Comparison of ENCODE assay signal across 11 mouse cellular contexts in the genomic region with DNA sequence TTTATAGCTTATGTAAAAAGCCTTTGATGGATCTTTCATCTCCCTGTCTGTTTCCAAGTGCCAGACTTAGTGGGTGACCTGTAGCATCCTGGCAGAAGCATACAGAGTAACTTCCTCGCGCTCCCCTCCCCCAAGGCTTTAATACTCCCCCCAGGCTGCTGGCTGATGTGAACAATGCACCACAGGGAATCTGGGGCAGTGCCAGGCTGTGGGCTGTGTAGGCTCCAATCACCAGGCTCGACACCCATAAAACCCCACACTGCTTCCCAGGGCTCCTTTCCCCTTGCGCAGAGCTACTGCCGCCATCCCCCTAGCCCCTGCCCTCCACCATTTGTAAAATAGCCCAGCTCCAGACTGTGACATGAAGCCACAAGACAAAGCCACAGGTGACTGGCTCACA. TPM values are rescaled to one million over a fixed set of nuclear protein-coding genes. Genes with fewer than 3 reads are reported as not detected.
DNase-seq lines count a peak whose midpoint lies in the region; ATAC-seq lines count a peak whose summit lies in the region.
"Had no signal": no experiment of that assay in that cellular context is flagged by ENCODE, and none has a peak within 500 bp of the region (broad histone marks: within the 10 kb centered on the region; RNA-seq: fewer than 3 reads in every experiment).

No protein-coding gene starts in this region.

- DNase-seq in NIH3T3 (ENCODE audit: low read depth), result peak; percentile 30
- peak; percentile 64 to 70 for DNase-seq in layer of hippocampus, postnatal 10 days (ENCODE audit: low spot score in 2 of 2)
- no peak for DNase-seq in MN1 (ENCODE audit: low spot score)
- DNase-seq in thymus, postnatal 4 days, result no peak
- DNase-seq: kidney, adult 18-20 months; thymus, adult 18-20 months had no signal

- no peaks in the 10 kb centered on the region for H3K9me3 ChIP-seq in embryonic facial prominence, embryonic 13.5 days
- no peaks in the 10 kb centered on the region for H3K9me3 ChIP-seq in midbrain, embryonic 16.5 days (replicated peaks; ENCODE audit: control insufficient read depth, low read length, poor library complexity, severe bottlenecking)
- H3K9me3 ChIP-seq: heart, embryonic 10.5 days; lung, embryonic 15.5 days had no signal

- H3K36me3 ChIP-seq in embryonic facial prominence, embryonic 13.5 days, result no peaks in the 10 kb centered on the region
- H3K36me3 ChIP-seq in midbrain, embryonic 16.5 days (ENCODE audit: control insufficient read depth, insufficient read depth, low read length), result no peaks in the 10 kb centered on the region
- H3K36me3 ChIP-seq: heart, embryonic 10.5 days; lung, embryonic 15.5 days had no signal

- 0 out of 2 replicates have a peak, but pooled peaks have one; percentile 43 for ATAC-seq in embryonic facial prominence, embryonic 13.5 days (ENCODE audit: insufficient number of reproducible peaks, insufficient read depth, low FRiP score, low TSS enrichment, low read depth)
- 0 out of 2 replicates have a peak, but pooled peaks have one; percentile 50 for ATAC-seq in midbrain, embryonic 16.5 days
- no peak for ATAC-seq in erythroid progenitor cell, adult 5-6 weeks (replicated peaks; ENCODE audit: low FRiP score, poor library complexity, severe bottlenecking)

- 39% methylated on average over 5 of the region's 5 CpGs for WGBS in embryonic facial prominence, embryonic 13.5 days
- WGBS in midbrain, embryonic 16.5 days, result 13% methylated on average over 5 of the region's 5 CpGs

- H3K27ac ChIP-seq in embryonic facial prominence, embryonic 13.5 days, result no peak overlapping the region
- peak overlapping the region; percentile 1; the same call in 1 of the 2 replicates for H3K27ac ChIP-seq in midbrain, embryonic 16.5 days (ENCODE audit: low read length)
- H3K27ac ChIP-seq: heart, embryonic 10.5 days; lung, embryonic 15.5 days had no signal

- H3K27me3 ChIP-seq in embryonic facial prominence, embryonic 13.5 days, result peaks cover 30% of the 10 kb centered on the region
- H3K27me3 ChIP-seq in midbrain, embryonic 16.5 days (ENCODE audit: control insufficient read depth, insufficient read depth, low read depth, low read length), result no peaks in the 10 kb centered on the region

- H3K4me1 ChIP-seq in embryonic facial prominence, embryonic 13.5 days, result peaks cover 9% of the 10 kb centered on the region
- peaks cover 7% of the 10 kb centered on the region; the same call in 1 of the 2 replicates for H3K4me1 ChIP-seq in midbrain, embryonic 16.5 days (ENCODE audit: control insufficient read depth, insufficient read depth, low read length)
- H3K4me1 ChIP-seq: lung, embryonic 15.5 days had no signal

- H3K4me3 ChIP-seq in embryonic facial prominence, embryonic 13.5 days, result no peak overlapping the region
- no peak overlapping the region for H3K4me3 ChIP-seq in midbrain, embryonic 16.5 days (ENCODE audit: low read depth, low read length)
- H3K4me3 ChIP-seq: heart, embryonic 10.5 days; lung, embryonic 15.5 days had no signal

- no peak overlapping the region for H3K9ac ChIP-seq in embryonic facial prominence, embryonic 13.5 days
- no peak overlapping the region for H3K9ac ChIP-seq in midbrain, embryonic 16.5 days (ENCODE audit: low read depth, low read length)
- H3K9ac ChIP-seq: lung, embryonic 15.5 days had no signal

- H3K4me2 ChIP-seq in embryonic facial prominence, embryonic 13.5 days, result no peak overlapping the region
- H3K4me2 ChIP-seq in midbrain, embryonic 16.5 days (ENCODE audit: low read length), result no peak overlapping the region
- H3K4me2 ChIP-seq: lung, embryonic 15.5 days had no signal

RNA-seq across cellular contexts. Expression of gene Fam92b, which starts 9.4 kb away (rescaled TPM):
- 1.3 and 1.7 TPM in 2 replicates for polyA plus RNA-seq in embryonic facial prominence, embryonic 13.5 days (2015; fragmentation: Nextera tagmentation; extraction: Ambion mirVana)
- not detected for total RNA-seq in layer of hippocampus, postnatal 10 days (2021)
- 2.1 and 2.4 TPM in 2 replicates for polyA plus RNA-seq in midbrain, embryonic 16.5 days (2015; fragmentation: Nextera tagmentation; extraction: Ambion mirVana)
- total RNA-seq in erythroid progenitor cell, adult 5-6 weeks (2015; ENCODE audit: low replicate concordance), result not detected in 2 replicates
- not detected in 2 replicates for total RNA-seq in erythroid progenitor cell, adult 5-6 weeks (2017; ENCODE audit: low replicate concordance)

RNA-seq across cellular contexts. Expression of gene 6430548M08Rik, which starts 53.9 kb away (rescaled TPM):
- polyA plus RNA-seq in embryonic facial prominence, embryonic 13.5 days (2015; fragmentation: Nextera tagmentation; extraction: Ambion mirVana), result 3.7 and 3.8 TPM in 2 replicates
- total RNA-seq in layer of hippocampus, postnatal 10 days (2021), result 10 to 100 TPM; 76.5 to 86.8 TPM
- 37.1 and 40.2 TPM in 2 replicates for polyA plus RNA-seq in midbrain, embryonic 16.5 days (2015; fragmentation: Nextera tagmentation; extraction: Ambion mirVana)
- 4.7 and 5.0 TPM in 2 replicates for total RNA-seq in erythroid progenitor cell, adult 5-6 weeks (2015; ENCODE audit: low replicate concordance)
- total RNA-seq in erythroid progenitor cell, adult 5-6 weeks (2017; ENCODE audit: low replicate concordance), result 1.9 and 7.3 TPM in 2 replicates

Comparison
In these comparisons a context has a peak if more than half of its experiments do, and no peak if none do; other contexts are left out.
1. DNase-seq: peak in NIH3T3 (single experiment) and layer of hippocampus, postnatal 10 days (2 of 2); none in MN1 (single experiment) and thymus, postnatal 4 days (single experiment).
2. RNA of gene 6430548M08Rik, which starts 53.9 kb away (total RNA-seq): 76.5 to 86.8 TPM in layer of hippocampus, postnatal 10 days; 1.9 to 7.3 TPM in erythroid progenitor cell, adult 5-6 weeks; every median in the first group is over 4 times any median in the second.